Mouse (Mus musculus) liver, adult 2 months (tissue): ENCODE measurements at regions not wholly inside any gene's neighbourhood (a gene's known extent, or its start where the extent isn't known, plus 50 kb on each side); places are given as distances from the start of the nearest gene placed in this dataset.
A peak's percentile ranks its signal among the peaks of the same experiment; 100 is the strongest.

Experiments used
- DNase-seq: peaks from one replicate; pipeline ENCODE4 v3.0.0-alpha.2; 2011; ENCODE audit warnings: low read depth, low spot score; ENCODE audit errors: extremely low read depth
- H3K27ac ChIP-seq: fragments of 200-500 bp; replicated peaks from 2 replicates; pipeline ENCODE4 v1.5.1; 2012; ENCODE audit warnings: low read depth, mild to moderate bottlenecking, control low read depth, inconsistent platforms, low read length; ENCODE audit not compliant: insufficient read depth
- H3K27me3 ChIP-seq: fragments of 200-500 bp; 2 replicates; pipeline ENCODE4 v1.6.1; 2012; ENCODE audit warnings: mild to moderate bottlenecking, moderate library complexity, low read length, inconsistent platforms; ENCODE audit not compliant: control insufficient read depth, insufficient read depth
- H3K36me3 ChIP-seq: fragments of 200-500 bp; 2 replicates; pipeline ENCODE4 v1.6.1; 2012; ENCODE audit warnings: low read length, inconsistent platforms; ENCODE audit not compliant: control insufficient read depth, insufficient read depth
- H3K4me1 ChIP-seq: fragments of 200-500 bp; 2 replicates; pipeline ENCODE4 v1.6.1; 2011; ENCODE audit warnings: low read length; ENCODE audit not compliant: control insufficient read depth, insufficient read depth
- H3K4me3 ChIP-seq: fragments of 200-500 bp; 2 replicates; pipeline ENCODE4 v1.5.1; 2011; ENCODE audit warnings: low read depth, mild to moderate bottlenecking, control low read depth, low read length, moderate library complexity; ENCODE audit not compliant: insufficient read depth
- H3K79me2 ChIP-seq: fragments of 200-500 bp; 2 replicates; pipeline ENCODE4 v1.6.1; 2012; ENCODE audit warnings: inconsistent platforms, mild to moderate bottlenecking, low read length, moderate library complexity; ENCODE audit not compliant: control insufficient read depth, insufficient read depth
- H3K9ac ChIP-seq: fragments of 200-500 bp; 2 replicates; pipeline ENCODE4 v1.6.1; 2012; ENCODE audit warnings: low read depth, mild to moderate bottlenecking, control low read depth, inconsistent platforms, low read length
- CTCF ChIP-seq: fragments of 200-500 bp; IDR thresholded peaks from 2 replicates; pipeline ENCODE4 v1.5.1; 2011; ENCODE audit warnings: low read depth, low read length, control low read depth
- POLR2A ChIP-seq: fragments of 200-500 bp; IDR thresholded peaks from 2 replicates; pipeline ENCODE4 v1.6.1; 2011; ENCODE audit warnings: low read length, control low read depth; ENCODE audit not compliant: insufficient read depth; ENCODE audit errors: extremely low read depth
- WGBS: fragments of 180-500 bp; shearing (Covaris S2); methylation state at CpG from one replicate; pipeline ENCODE4 v1.1.7; 2018; 5-methylcytosine and 5-hydroxymethylcytosine counted together

DNA sequence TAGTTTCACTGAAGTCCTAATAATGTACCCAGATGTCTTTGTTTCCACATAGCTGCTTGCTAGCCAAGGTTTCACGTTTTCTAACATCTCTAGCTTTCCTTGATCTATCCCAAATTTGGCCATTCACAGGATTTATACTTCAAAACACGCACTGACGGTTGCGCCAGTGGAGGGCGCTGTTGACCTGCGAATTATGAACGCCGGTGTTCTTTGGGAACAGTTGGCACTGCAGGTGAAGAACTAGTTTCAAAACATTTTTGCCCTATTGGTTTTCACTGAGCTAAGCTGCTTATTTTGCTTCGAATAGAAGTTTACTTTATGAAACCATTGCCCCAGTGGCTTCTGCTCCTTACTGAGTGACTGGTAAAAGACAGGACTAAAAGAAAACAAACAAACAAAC, 76.7 kb upstream of the Slitrk3 start:
- Histone ChIP-seq H3K79me2 (no peaks in the 10 kb centered on the region), H3K4me3 (no peak overlapping the region), H3K27ac (no peak overlapping the region), H3K4me1 (no peaks in the 10 kb centered on the region), H3K36me3 (no peaks in the 10 kb centered on the region), H3K27me3 (no peaks in the 10 kb centered on the region), H3K9ac (no peak overlapping the region)
- 3% methylated on average over 9 of the region's 9 CpGs for WGBS
- TF ChIP-seq CTCF (peak; percentile 89), POLR2A (no peak)
- peak; percentile 64 for DNase-seq

DNA sequence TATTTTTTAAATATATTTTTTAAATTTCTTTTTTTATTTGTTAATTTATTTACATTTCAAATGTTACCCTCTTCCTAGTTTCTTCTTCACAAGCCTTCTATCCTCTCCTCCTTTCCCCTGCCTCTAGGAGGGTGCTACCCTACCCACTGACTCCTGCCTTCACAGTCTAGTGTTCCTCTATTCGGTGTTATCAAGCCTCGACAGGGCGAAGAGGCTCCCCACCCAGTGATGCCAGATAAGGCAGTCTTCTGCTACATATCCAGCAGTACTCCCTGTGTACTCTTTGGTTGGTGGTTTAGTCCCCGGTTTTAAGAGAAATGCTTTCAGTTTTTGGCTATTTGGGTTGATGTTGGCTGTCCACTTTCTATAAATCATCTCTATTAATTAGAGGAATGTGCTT, 67.5 kb upstream of the Slitrk3 start:
- Histone ChIP-seq H3K79me2 (no peaks in the 10 kb centered on the region), H3K27me3 (no peaks in the 10 kb centered on the region), H3K4me3 (no peak overlapping the region), H3K36me3 (no peaks in the 10 kb centered on the region), H3K4me1 (no peaks in the 10 kb centered on the region), H3K27ac (no peak overlapping the region), H3K9ac (no peak overlapping the region)
- 82% methylated on average over 4 of the region's 4 CpGs for WGBS
- DNase-seq, result no peak
- TF ChIP-seq CTCF (no peak), POLR2A (no peak)

DNA sequence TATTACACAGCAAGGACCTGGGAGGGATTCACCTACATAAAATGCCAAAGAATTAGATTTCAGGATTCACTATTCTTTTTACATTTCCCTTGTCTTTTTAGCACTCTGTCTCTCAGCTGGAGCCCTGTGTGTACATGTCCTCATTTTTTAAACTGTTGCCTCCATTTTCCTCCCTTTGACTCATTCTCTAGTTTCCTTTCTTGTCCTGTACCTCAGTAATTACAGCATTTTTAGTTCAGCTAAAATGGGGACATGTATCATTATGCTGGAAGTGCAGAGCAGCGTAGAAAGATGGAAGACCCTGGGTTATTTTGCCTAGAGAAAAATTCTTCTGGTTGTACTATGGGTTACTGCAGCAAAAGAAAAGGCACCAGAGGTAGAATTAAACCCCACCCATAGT, 51.5 kb upstream of the Slitrk3 start:
- Histone ChIP-seq H3K79me2 (no peaks in the 10 kb centered on the region), H3K27me3 (no peaks in the 10 kb centered on the region), H3K4me3 (no peak overlapping the region), H3K4me1 (no peaks in the 10 kb centered on the region), H3K27ac (no peak overlapping the region), H3K9ac (no peak overlapping the region), H3K36me3 (no peaks in the 10 kb centered on the region)
- no peak for TF ChIP-seq POLR2A
- TF ChIP-seq CTCF, result no peak
- WGBS, result 73% methylated on average over 1 of the region's 1 CpGs
- DNase-seq, result no peak
